Mouse (Mus musculus): ENCODE data around the gene Tnfsf4.

- TF ChIP-seq CTCF (IDR thresholded peaks at IDR 0.05; ENCODE audit: borderline replicate concordance, control insufficient read depth, extremely low read depth, insufficient read depth, low read length, poor library complexity) (no peak), POLR2A (IDR thresholded peaks at IDR 0.05; ENCODE audit: control insufficient read depth, extremely low read depth, insufficient read depth, low read length, poor library complexity) (no peak)
These were observed 16.6 kb upstream of the Tnfsf4 start for GRCm38 (mm10) chr1:161378571-161378970.

Measured in thymus, adult 2 months (tissue).